Mouse (Mus musculus) heart, adult 2 months (tissue): ENCODE data around the gene Sez6.

Experiments used
- CTCF ChIP-seq: fragments of 200-600 bp; IDR thresholded peaks from 2 replicates; pipeline ENCODE4 v1.8.1; 2022; ENCODE audit warnings: antibody characterized with exemption, mild to moderate bottlenecking, moderate library complexity
- EP300 ChIP-seq: fragments of 200-500 bp; IDR thresholded peaks from 2 replicates; pipeline ENCODE4 v1.6.1; 2011; ENCODE audit warnings: low read depth, low read length, control low read depth; ENCODE audit not compliant: insufficient read depth
- POLR2A ChIP-seq: fragments of 200-500 bp; IDR thresholded peaks from 2 replicates; pipeline ENCODE4 v1.6.1; 2011; ENCODE audit warnings: mild to moderate bottlenecking, low read depth, low read length, control low read depth; ENCODE audit not compliant: insufficient read depth

- TF ChIP-seq CTCF (no peak), POLR2A (no peak), EP300 (no peak)
Observed at GRCm38 (mm10) chr11:77974325-77974724, 43.7 kb downstream of the Sez6 start.
